Mouse (Mus musculus) ZHBTc4 (cell line): ENCODE data around the gene Acyp1.
"Not testable (repeated sequence)": the region's sequence is repeated elsewhere in the genome, so short reads cannot be mapped to it uniquely, and the experiment has no call there.

Experiments
- DNase-seq: peaks from one replicate; pipeline ENCODE4 v3.0.0-alpha.2; 2011; ENCODE audit warnings: low read depth, low spot score

The Acyp1 gene

GRCm38 (mm10) chr12:85284331-85284730 lies 3.9 kb downstream of the Acyp1 start:
- DNase-seq = no peak

- not testable (repeated sequence) for DNase-seq
Measured at GRCm38 (mm10) chr12:85281756-85282155, 6.5 kb downstream of the Acyp1 start.

GRCm38 (mm10) chr12:85280845-85281651 lies 7.2 kb downstream of the Acyp1 start:
- no peak for DNase-seq

GRCm38 (mm10) chr12:85280105-85280844 lies 8.0 kb downstream of the Acyp1 start:
- peak; percentile 98 for DNase-seq

GRCm38 (mm10) chr12:85279396-85280080 lies 8.7 kb downstream of the Acyp1 start:
- DNase-seq = no peak

- DNase-seq = peak; percentile 45
Measured at GRCm38 (mm10) chr12:85278919-85279318, 9.3 kb downstream of the Acyp1 start.

GRCm38 (mm10) chr12:85276273-85276672 lies 12.0 kb downstream of the Acyp1 start:
- DNase-seq = no peak

GRCm38 (mm10) chr12:85273508-85273907 lies 14.7 kb downstream of the Acyp1 start:
- peak; percentile 44 for DNase-seq

GRCm38 (mm10) chr12:85271843-85272206 lies 16.4 kb downstream of the Acyp1 start:
- peak; percentile 88 for DNase-seq

GRCm38 (mm10) chr12:85271132-85271842 lies 17.0 kb downstream of the Acyp1 start:
- DNase-seq = peak; percentile 55

GRCm38 (mm10) chr12:85270319-85270718 lies 17.9 kb downstream of the Acyp1 start, which contains the start of gene Mlh3:
Gene Mlh3 (minus strand): TSS chr12:85270599.
- peak; percentile 95 for DNase-seq

- peak; percentile 53 for DNase-seq
Measured at GRCm38 (mm10) chr12:85269821-85270220, 18.4 kb downstream of the Acyp1 start.

- no peak for DNase-seq
Measured at GRCm38 (mm10) chr12:85266248-85266647, 22.0 kb downstream of the Acyp1 start.

- no peak for DNase-seq
Measured at GRCm38 (mm10) chr12:85264940-85265339, 23.3 kb downstream of the Acyp1 start.

GRCm38 (mm10) chr12:85264531-85264930 lies 23.7 kb downstream of the Acyp1 start:
- no peak for DNase-seq

GRCm38 (mm10) chr12:85263190-85263589 lies 25.0 kb downstream of the Acyp1 start:
- no peak for DNase-seq

- DNase-seq = peak; percentile 6
Measured at GRCm38 (mm10) chr12:85262489-85262888, 25.7 kb downstream of the Acyp1 start.

GRCm38 (mm10) chr12:85257008-85257639 lies 31.1 kb downstream of the Acyp1 start:
- DNase-seq = no peak

GRCm38 (mm10) chr12:85256074-85256751 lies 32.0 kb downstream of the Acyp1 start:
- DNase-seq = no peak

GRCm38 (mm10) chr12:85252083-85252482 lies 36.2 kb downstream of the Acyp1 start:
- no peak for DNase-seq
